ENCODE assay signal across 26 mouse cellular contexts in the genomic region with DNA sequence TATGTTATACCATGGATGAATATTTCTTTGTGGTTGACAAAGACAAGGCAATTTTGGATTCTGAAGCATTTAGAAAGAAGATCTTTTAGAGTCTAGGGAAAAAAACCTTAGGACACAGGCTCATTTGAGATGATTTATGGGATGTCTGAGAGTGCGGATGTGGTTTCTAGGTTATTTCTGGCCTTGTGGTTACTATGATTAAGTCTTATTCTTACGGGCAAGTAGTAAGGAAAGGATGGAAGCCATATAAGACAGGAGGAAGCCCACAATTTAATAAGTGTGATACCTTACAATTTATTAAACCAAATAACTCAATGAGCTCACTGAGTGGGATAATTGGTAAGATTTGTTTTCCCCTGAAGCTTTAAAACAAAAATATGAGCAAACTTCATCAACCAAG. TPM values are rescaled to one million over a fixed set of nuclear protein-coding genes. Genes with fewer than 3 reads are reported as not detected.
DNase-seq lines count a peak whose midpoint lies in the region; ATAC-seq and TF ChIP-seq lines count a peak whose summit lies in the region.
"Had no signal": no experiment of that assay in that cellular context is flagged by ENCODE, and none has a peak within 500 bp of the region (broad histone marks: within the 10 kb centered on the region; RNA-seq: fewer than 3 reads in every experiment).

No protein-coding gene starts in this region.

- whole genome bisulfite sequencing in kidney, postnatal 0 days = 45% methylated on average over 2 of the region's 2 CpGs

- H3K9me3 ChIP-seq in kidney, postnatal 0 days (replicated peaks; ENCODE audit: low read length) = no peaks in the 10 kb centered on the region
- H3K9me3 ChIP-seq: embryonic facial prominence, embryonic 10.5 days; embryonic facial prominence, embryonic 13.5 days; forebrain, embryonic 12.5 days; forebrain, embryonic 15.5 days; heart, embryonic 10.5 days; heart, embryonic 13.5 days; hindbrain, embryonic 12.5 days; hindbrain, embryonic 15.5 days had no signal

- no peak overlapping the region for H3K4me2 ChIP-seq in kidney, postnatal 0 days (ENCODE audit: low read length)
- H3K4me2 ChIP-seq: embryonic facial prominence, embryonic 13.5 days; forebrain, embryonic 12.5 days; forebrain, embryonic 15.5 days; heart, embryonic 13.5 days; hindbrain, embryonic 12.5 days; hindbrain, embryonic 15.5 days had no signal

- TF ChIP-seq CTCF in kidney, postnatal 0 days (IDR thresholded peaks at IDR 0.05; ENCODE audit: low read depth) = no peak

- H3K9ac ChIP-seq in kidney, postnatal 0 days (ENCODE audit: low read depth, low read length) = no peak overlapping the region
- H3K9ac ChIP-seq: embryonic facial prominence, embryonic 13.5 days; forebrain, embryonic 12.5 days; forebrain, embryonic 15.5 days; heart, embryonic 13.5 days; hindbrain, embryonic 12.5 days; hindbrain, embryonic 15.5 days had no signal

- no peak overlapping the region for H3K27ac ChIP-seq in kidney, postnatal 0 days
- H3K27ac ChIP-seq: embryonic facial prominence, embryonic 10.5 days; embryonic facial prominence, embryonic 13.5 days; forebrain, embryonic 12.5 days; forebrain, embryonic 15.5 days; heart, adult 2 months; heart, embryonic 10.5 days; heart, embryonic 13.5 days; hindbrain, embryonic 12.5 days; hindbrain, embryonic 15.5 days had no signal

- no peaks in the 10 kb centered on the region for H3K27me3 ChIP-seq in kidney, postnatal 0 days (ENCODE audit: insufficient read depth, low read length)
- H3K27me3 ChIP-seq: embryonic facial prominence, embryonic 13.5 days; forebrain, embryonic 12.5 days; forebrain, embryonic 15.5 days; heart, embryonic 13.5 days; hindbrain, embryonic 12.5 days; hindbrain, embryonic 15.5 days had no signal

- no peaks in the 10 kb centered on the region for H3K4me1 ChIP-seq in kidney, postnatal 0 days (replicated peaks; ENCODE audit: insufficient read depth, low read length)
- H3K4me1 ChIP-seq: embryonic facial prominence, embryonic 10.5 days; embryonic facial prominence, embryonic 13.5 days; forebrain, embryonic 12.5 days; forebrain, embryonic 15.5 days; heart, embryonic 10.5 days; heart, embryonic 13.5 days; hindbrain, embryonic 12.5 days; hindbrain, embryonic 15.5 days had no signal

- DNase-seq in kidney, postnatal 0 days (ENCODE audit: low spot score) = peak; percentile 41
- DNase-seq in kidney, adult 18-20 months = no peak
- peak; percentile 59 for DNase-seq in 416B (ENCODE audit: low read depth)
- no peak for DNase-seq in left cerebral cortex, adult 11 months (ENCODE audit: low spot score)
- no peak for DNase-seq in thymus, postnatal 36 days
- DNase-seq in cerebellum, adult 11 months = no peak
- DNase-seq: adrenal gland, postnatal 10 days; cerebellum, adult 18-20 months; cerebellum, adult 9-10 months; cerebellum, postnatal 14 days; embryo, embryonic 11 days; gastrocnemius, postnatal 25 days; heart, adult 2 months; heart, postnatal 14 days; heart, postnatal 4 days had no signal

- no peak overlapping the region for H3K4me3 ChIP-seq in kidney, postnatal 0 days (replicated peaks; ENCODE audit: low read depth, low read length)
- H3K4me3 ChIP-seq: embryonic facial prominence, embryonic 10.5 days; embryonic facial prominence, embryonic 13.5 days; erythroblast, embryonic 14.5 days; forebrain, embryonic 12.5 days; forebrain, embryonic 15.5 days; heart, adult 2 months; heart, embryonic 10.5 days; heart, embryonic 13.5 days; hindbrain, embryonic 12.5 days; hindbrain, embryonic 15.5 days had no signal

- no peak for ATAC-seq in kidney, postnatal 0 days (replicated peaks; ENCODE audit: low FRiP score, low read depth)
- peak; percentile 96 for ATAC-seq in common myeloid progenitor, adult 5-6 weeks (replicated peaks; ENCODE audit: low read depth, poor library complexity, severe bottlenecking)
- ATAC-seq in megakaryocyte progenitor cell, adult 5-6 weeks (replicated peaks; ENCODE audit: poor library complexity) = peak; percentile 81
- ATAC-seq: forebrain, embryonic 15.5 days had no signal

- H3K36me3 ChIP-seq in kidney, postnatal 0 days (ENCODE audit: insufficient read depth, low read length) = no peaks in the 10 kb centered on the region
- H3K36me3 ChIP-seq: embryonic facial prominence, embryonic 10.5 days; embryonic facial prominence, embryonic 13.5 days; forebrain, embryonic 12.5 days; forebrain, embryonic 15.5 days; heart, embryonic 10.5 days; heart, embryonic 13.5 days; hindbrain, embryonic 12.5 days; hindbrain, embryonic 15.5 days had no signal

RNA-seq across cellular contexts. Expression of a gene that starts 11.3 kb away (rescaled TPM):
- 14.9 and 16.9 TPM in 2 replicates for polyA plus RNA-seq in kidney, postnatal 0 days (2015; fragmentation: Nextera tagmentation; extraction: Ambion mirVana)
- total RNA-seq in common myeloid progenitor, adult 5-6 weeks (2017) = 14.5 and 23.1 TPM in 2 replicates
- 15.5 and 15.9 TPM in 2 replicates for total RNA-seq in megakaryocyte progenitor cell, adult 5-6 weeks (2015)
- total RNA-seq in megakaryocyte progenitor cell, adult 5-6 weeks (2017) = 17.9 and 20.4 TPM in 2 replicates
- polyA plus RNA-seq: erythroblast, embryonic 14.5 days had no signal

Comparison
In these comparisons a context has a peak if more than half of its experiments do, and no peak if none do; other contexts are left out.
1. DNase-seq: peak in kidney, postnatal 0 days (single experiment) and 416B (single experiment); none in kidney, adult 18-20 months (single experiment), left cerebral cortex, adult 11 months (single experiment), thymus, postnatal 36 days (0 of 2) and cerebellum, adult 11 months (single experiment).